Mouse (Mus musculus): ENCODE data around the gene Rin1. TPM values are rescaled to one million over a fixed set of nuclear protein-coding genes. Genes with fewer than 3 reads are reported as not detected.
A peak's percentile ranks its signal among the peaks of the same experiment; 100 is the strongest.

The Rin1 gene
- polyA plus RNA-seq, 1 experiment, result 1.0 TPM

GRCm38 (mm10) chr19:5067040-5067799 lies 16.9 kb downstream of the Rin1 start:
- Histone ChIP-seq H3K27ac (ENCODE audit: insufficient read depth, low read depth, low read length) (no peak overlapping the region), H3K4me3 (ENCODE audit: insufficient read depth, low read length) (no peak overlapping the region), H3K4me1 (ENCODE audit: control insufficient read depth, insufficient read depth, low read length) (peaks cover under 1% of the 10 kb centered on the region; the same call in 1 of the 2 replicates)
- TF ChIP-seq POLR2A (IDR thresholded peaks at IDR 0.05; ENCODE audit: borderline replicate concordance, low read depth, low read length) (no peak), CTCF (IDR thresholded peaks at IDR 0.05; ENCODE audit: low read depth, low read length) (no peak)

GRCm38 (mm10) chr19:5067867-5068569 lies 17.7 kb downstream of the Rin1 start, which contains the start of gene Cd248:
Gene Cd248 (plus strand): TSS chr19:5068078.
- Histone ChIP-seq H3K4me1 (ENCODE audit: control insufficient read depth, insufficient read depth, low read length) (peaks cover 6% of the 10 kb centered on the region; the same call in 1 of the 2 replicates), H3K4me3 (ENCODE audit: insufficient read depth, low read length) (no peak within 1 kb of the TSS), H3K27ac (ENCODE audit: insufficient read depth, low read depth, low read length) (no peak within 1 kb of the TSS)
- no peak for TF ChIP-seq POLR2A (IDR thresholded peaks at IDR 0.05; ENCODE audit: borderline replicate concordance, low read depth, low read length)
- TF ChIP-seq CTCF (IDR thresholded peaks at IDR 0.05; ENCODE audit: low read depth, low read length), result no peak

- H3K27ac ChIP-seq (ENCODE audit: insufficient read depth, low read depth, low read length), result no peak overlapping the region
- TF ChIP-seq CTCF (IDR thresholded peaks at IDR 0.05; ENCODE audit: low read depth, low read length) (no peak), POLR2A (IDR thresholded peaks at IDR 0.05; ENCODE audit: borderline replicate concordance, low read depth, low read length) (no peak)
- peaks cover 8% of the 10 kb centered on the region; the same call in 1 of the 2 replicates for H3K4me1 ChIP-seq (ENCODE audit: control insufficient read depth, insufficient read depth, low read length)
- no peak overlapping the region for H3K4me3 ChIP-seq (ENCODE audit: insufficient read depth, low read length)
These were observed 18.4 kb downstream of the Rin1 start for GRCm38 (mm10) chr19:5068570-5069234.

- TF ChIP-seq CTCF (IDR thresholded peaks at IDR 0.05; ENCODE audit: low read depth, low read length), result no peak
- TF ChIP-seq POLR2A (IDR thresholded peaks at IDR 0.05; ENCODE audit: borderline replicate concordance, low read depth, low read length), result no peak
- Histone ChIP-seq H3K4me1 (ENCODE audit: control insufficient read depth, insufficient read depth, low read length) (peaks cover 12% of the 10 kb centered on the region; the same call in 1 of the 2 replicates), H3K4me3 (ENCODE audit: insufficient read depth, low read length) (no peak overlapping the region), H3K27ac (ENCODE audit: insufficient read depth, low read depth, low read length) (no peak overlapping the region)
These were observed 19.2 kb downstream of the Rin1 start for GRCm38 (mm10) chr19:5069486-5069885.

- no peak overlapping the region for H3K4me3 ChIP-seq (ENCODE audit: insufficient read depth, low read length)
- peaks cover 16% of the 10 kb centered on the region; the same call in 1 of the 2 replicates for H3K4me1 ChIP-seq (ENCODE audit: control insufficient read depth, insufficient read depth, low read length)
- no peak for TF ChIP-seq POLR2A (IDR thresholded peaks at IDR 0.05; ENCODE audit: borderline replicate concordance, low read depth, low read length)
- no peak for TF ChIP-seq CTCF (IDR thresholded peaks at IDR 0.05; ENCODE audit: low read depth, low read length)
- H3K27ac ChIP-seq (ENCODE audit: insufficient read depth, low read depth, low read length), result no peak overlapping the region
These were observed 19.7 kb downstream of the Rin1 start for GRCm38 (mm10) chr19:5069978-5070377.

- H3K27ac ChIP-seq (ENCODE audit: insufficient read depth, low read depth, low read length), result no peak overlapping the region
- no peak overlapping the region for H3K4me3 ChIP-seq (ENCODE audit: insufficient read depth, low read length)
- peaks cover 16% of the 10 kb centered on the region; the same call in 1 of the 2 replicates for H3K4me1 ChIP-seq (ENCODE audit: control insufficient read depth, insufficient read depth, low read length)
- TF ChIP-seq CTCF (IDR thresholded peaks at IDR 0.05; ENCODE audit: low read depth, low read length) (no peak), POLR2A (IDR thresholded peaks at IDR 0.05; ENCODE audit: borderline replicate concordance, low read depth, low read length) (no peak)
These were observed 20.8 kb downstream of the Rin1 start for GRCm38 (mm10) chr19:5071077-5071476.

- peak overlapping the region; percentile 64 for H3K4me3 ChIP-seq (ENCODE audit: insufficient read depth, low read length)
- H3K27ac ChIP-seq (ENCODE audit: insufficient read depth, low read depth, low read length), result no peak overlapping the region
- TF ChIP-seq POLR2A (IDR thresholded peaks at IDR 0.05; ENCODE audit: borderline replicate concordance, low read depth, low read length), result no peak
- no peak for TF ChIP-seq CTCF (IDR thresholded peaks at IDR 0.05; ENCODE audit: low read depth, low read length)
- peaks cover 16% of the 10 kb centered on the region; the same call in 1 of the 2 replicates for H3K4me1 ChIP-seq (ENCODE audit: control insufficient read depth, insufficient read depth, low read length)
These were observed 21.5 kb downstream of the Rin1 start for GRCm38 (mm10) chr19:5071545-5072369.

- Histone ChIP-seq H3K4me3 (ENCODE audit: insufficient read depth, low read length) (peak overlapping the region; percentile 64), H3K4me1 (ENCODE audit: control insufficient read depth, insufficient read depth, low read length) (peaks cover 16% of the 10 kb centered on the region; the same call in 1 of the 2 replicates), H3K27ac (ENCODE audit: insufficient read depth, low read depth, low read length) (no peak overlapping the region)
- TF ChIP-seq POLR2A (IDR thresholded peaks at IDR 0.05; ENCODE audit: borderline replicate concordance, low read depth, low read length), result no peak
- no peak for TF ChIP-seq CTCF (IDR thresholded peaks at IDR 0.05; ENCODE audit: low read depth, low read length)
These were observed 22.2 kb downstream of the Rin1 start for GRCm38 (mm10) chr19:5072389-5073019.
